Mouse (Mus musculus): ENCODE measurements at regions not wholly inside any gene's neighbourhood (a gene's known extent, or its start where the extent isn't known, plus 50 kb on each side); places are given as distances from the start of the nearest gene placed in this dataset.

- H3K4me3 ChIP-seq: no peak overlapping the region
- intact Hi-C loops (cut with DNase I): no loop called here
- H3K4me1 ChIP-seq (ENCODE audit: control insufficient read depth, insufficient read depth, low read length): no peaks in the 10 kb centered on the region
- no peak for TF ChIP-seq EP300 (IDR thresholded peaks at IDR 0.05; ENCODE audit: insufficient read depth, low read depth, low read length)
- no peak for TF ChIP-seq CTCF (IDR thresholded peaks at IDR 0.05)
- no peak for TF ChIP-seq POLR2A (IDR thresholded peaks at IDR 0.05; ENCODE audit: insufficient read depth, low read depth, low read length)
- H3K36me3 ChIP-seq (ENCODE audit: control insufficient read depth, insufficient read depth, low read length): no peaks in the 10 kb centered on the region
- H3K27me3 ChIP-seq (ENCODE audit: control insufficient read depth, insufficient read depth, low read length): no peaks in the 10 kb centered on the region
- H3K27ac ChIP-seq: no peak overlapping the region
- DNase-seq: no peak
- no peaks in the 10 kb centered on the region for H3K79me2 ChIP-seq (replicated peaks; ENCODE audit: control insufficient read depth, insufficient read depth, low read length)
- no peak overlapping the region for H3K9ac ChIP-seq (ENCODE audit: low read depth, low read length)
- 64% methylated on average over 1 of the region's 1 CpGs for WGBS
These were observed 544.3 kb upstream of the Rag2 start for GRCm38 (mm10) chr2:101080231-101080630.

GRCm38 (mm10) chr2:101083813-101084212 is 540.7 kb upstream of the Rag2 start:
- H3K4me3 ChIP-seq: no peak overlapping the region
- no peaks in the 10 kb centered on the region for H3K36me3 ChIP-seq (ENCODE audit: control insufficient read depth, insufficient read depth, low read length)
- H3K27me3 ChIP-seq (ENCODE audit: control insufficient read depth, insufficient read depth, low read length): no peaks in the 10 kb centered on the region
- intact Hi-C loops (cut with DNase I): no loop called here
- TF ChIP-seq EP300 (IDR thresholded peaks at IDR 0.05; ENCODE audit: insufficient read depth, low read depth, low read length) (no peak), POLR2A (IDR thresholded peaks at IDR 0.05; ENCODE audit: insufficient read depth, low read depth, low read length) (no peak), CTCF (IDR thresholded peaks at IDR 0.05) (no peak)
- H3K4me1 ChIP-seq (ENCODE audit: control insufficient read depth, insufficient read depth, low read length): no peaks in the 10 kb centered on the region
- H3K9ac ChIP-seq (ENCODE audit: low read depth, low read length): no peak overlapping the region
- no peak for DNase-seq
- H3K27ac ChIP-seq: no peak overlapping the region
- H3K79me2 ChIP-seq (replicated peaks; ENCODE audit: control insufficient read depth, insufficient read depth, low read length): no peaks in the 10 kb centered on the region

- 73% methylated on average over 1 of the region's 1 CpGs for WGBS
- H3K4me3 ChIP-seq: no peak overlapping the region
- DNase-seq: no peak
- H3K27ac ChIP-seq: no peak overlapping the region
- H3K79me2 ChIP-seq (replicated peaks; ENCODE audit: control insufficient read depth, insufficient read depth, low read length): no peaks in the 10 kb centered on the region
- intact Hi-C loops (cut with DNase I): no loop called here
- TF ChIP-seq EP300 (IDR thresholded peaks at IDR 0.05; ENCODE audit: insufficient read depth, low read depth, low read length) (no peak), POLR2A (IDR thresholded peaks at IDR 0.05; ENCODE audit: insufficient read depth, low read depth, low read length) (no peak), CTCF (IDR thresholded peaks at IDR 0.05) (no peak)
- no peak overlapping the region for H3K9ac ChIP-seq (ENCODE audit: low read depth, low read length)
- no peaks in the 10 kb centered on the region for H3K27me3 ChIP-seq (ENCODE audit: control insufficient read depth, insufficient read depth, low read length)
- H3K4me1 ChIP-seq (ENCODE audit: control insufficient read depth, insufficient read depth, low read length): no peaks in the 10 kb centered on the region
- H3K36me3 ChIP-seq (ENCODE audit: control insufficient read depth, insufficient read depth, low read length): no peaks in the 10 kb centered on the region
These were observed 539.9 kb upstream of the Rag2 start for GRCm38 (mm10) chr2:101084648-101085047.

- TF ChIP-seq POLR2A (IDR thresholded peaks at IDR 0.05; ENCODE audit: insufficient read depth, low read depth, low read length) (no peak), EP300 (IDR thresholded peaks at IDR 0.05; ENCODE audit: insufficient read depth, low read depth, low read length) (no peak), CTCF (IDR thresholded peaks at IDR 0.05) (no peak)
- no peaks in the 10 kb centered on the region for H3K79me2 ChIP-seq (replicated peaks; ENCODE audit: control insufficient read depth, insufficient read depth, low read length)
- no peak overlapping the region for H3K9ac ChIP-seq (ENCODE audit: low read depth, low read length)
- H3K4me3 ChIP-seq: no peak overlapping the region
- H3K27ac ChIP-seq: no peak overlapping the region
- no peaks in the 10 kb centered on the region for H3K4me1 ChIP-seq (ENCODE audit: control insufficient read depth, insufficient read depth, low read length)
- DNase-seq: no peak
- no peaks in the 10 kb centered on the region for H3K36me3 ChIP-seq (ENCODE audit: control insufficient read depth, insufficient read depth, low read length)
- 41% methylated on average over 1 of the region's 1 CpGs for WGBS
- intact Hi-C loops (cut with DNase I): no loop called here
- no peaks in the 10 kb centered on the region for H3K27me3 ChIP-seq (ENCODE audit: control insufficient read depth, insufficient read depth, low read length)
These were observed 517.2 kb upstream of the Rag2 start for GRCm38 (mm10) chr2:101107183-101107872.

GRCm38 (mm10) chr2:101136867-101137266 is 487.7 kb upstream of the Rag2 start:
- DNase-seq: no peak
- intact Hi-C loops (cut with DNase I): no loop called here
- TF ChIP-seq POLR2A (IDR thresholded peaks at IDR 0.05; ENCODE audit: insufficient read depth, low read depth, low read length) (no peak), CTCF (IDR thresholded peaks at IDR 0.05) (no peak), EP300 (IDR thresholded peaks at IDR 0.05; ENCODE audit: insufficient read depth, low read depth, low read length) (no peak)
- WGBS: 30% methylated on average over 1 of the region's 1 CpGs
- Histone ChIP-seq H3K79me2 (replicated peaks; ENCODE audit: control insufficient read depth, insufficient read depth, low read length) (no peaks in the 10 kb centered on the region), H3K4me3 (no peak overlapping the region), H3K36me3 (ENCODE audit: control insufficient read depth, insufficient read depth, low read length) (no peaks in the 10 kb centered on the region), H3K27ac (no peak overlapping the region), H3K4me1 (ENCODE audit: control insufficient read depth, insufficient read depth, low read length) (no peaks in the 10 kb centered on the region), H3K9ac (ENCODE audit: low read depth, low read length) (no peak overlapping the region), H3K27me3 (ENCODE audit: control insufficient read depth, insufficient read depth, low read length) (no peaks in the 10 kb centered on the region)

- Histone ChIP-seq H3K36me3 (ENCODE audit: control insufficient read depth, insufficient read depth, low read length) (no peaks in the 10 kb centered on the region), H3K4me3 (no peak overlapping the region), H3K27ac (no peak overlapping the region), H3K4me1 (ENCODE audit: control insufficient read depth, insufficient read depth, low read length) (no peaks in the 10 kb centered on the region), H3K27me3 (ENCODE audit: control insufficient read depth, insufficient read depth, low read length) (no peaks in the 10 kb centered on the region), H3K9ac (ENCODE audit: low read depth, low read length) (no peak overlapping the region), H3K79me2 (replicated peaks; ENCODE audit: control insufficient read depth, insufficient read depth, low read length) (no peaks in the 10 kb centered on the region)
- 92% methylated on average over 1 of the region's 1 CpGs for WGBS
- TF ChIP-seq POLR2A (IDR thresholded peaks at IDR 0.05; ENCODE audit: insufficient read depth, low read depth, low read length) (no peak), CTCF (IDR thresholded peaks at IDR 0.05) (no peak), EP300 (IDR thresholded peaks at IDR 0.05; ENCODE audit: insufficient read depth, low read depth, low read length) (no peak)
- DNase-seq: no peak
- intact Hi-C loops (cut with DNase I): no loop called here
These were observed 484.6 kb upstream of the Rag2 start for GRCm38 (mm10) chr2:101139931-101140330.
